Mouse (Mus musculus): Measurements from ENCODE around the gene Cyth1.

Cyth1 gene

GRCm38 (mm10) chr11:118254159-118254951 is 6.0 kb upstream of the Cyth1 start:
- no peak for DNase-seq (ENCODE audit: low spot score)

GRCm38 (mm10) chr11:118253447-118254158 is 5.2 kb upstream of the Cyth1 start:
- no peak for DNase-seq (ENCODE audit: low spot score)

GRCm38 (mm10) chr11:118249012-118249383 is 606 bp upstream of the Cyth1 start:
- no peak for DNase-seq (ENCODE audit: low spot score)

GRCm38 (mm10) chr11:118247359-118248095 is 865 bp downstream of the Cyth1 start:
- no peak for DNase-seq (ENCODE audit: low spot score)

- DNase-seq (ENCODE audit: low spot score): no peak
These were observed 1.7 kb downstream of the Cyth1 start for GRCm38 (mm10) chr11:118246724-118247123.

- DNase-seq (ENCODE audit: low spot score): no peak
These were observed 3.3 kb downstream of the Cyth1 start for GRCm38 (mm10) chr11:118245130-118245529.

- DNase-seq (ENCODE audit: low spot score): no peak
These were observed 4.6 kb downstream of the Cyth1 start for GRCm38 (mm10) chr11:118243627-118244261.

GRCm38 (mm10) chr11:118242506-118242905 is 5.9 kb downstream of the Cyth1 start:
- DNase-seq (ENCODE audit: low spot score): no peak

GRCm38 (mm10) chr11:118240388-118240787 is 8.0 kb downstream of the Cyth1 start:
- DNase-seq (ENCODE audit: low spot score): no peak

- DNase-seq (ENCODE audit: low spot score): no peak
These were observed 8.9 kb downstream of the Cyth1 start for GRCm38 (mm10) chr11:118239281-118240198.

GRCm38 (mm10) chr11:118236520-118237190 is 11.7 kb downstream of the Cyth1 start:
- no peak for DNase-seq (ENCODE audit: low spot score)

- no peak for DNase-seq (ENCODE audit: low spot score)
These were observed 13.5 kb downstream of the Cyth1 start for GRCm38 (mm10) chr11:118234929-118235328.

- no peak for DNase-seq (ENCODE audit: low spot score)
These were observed 13.9 kb downstream of the Cyth1 start for GRCm38 (mm10) chr11:118234500-118234899.

GRCm38 (mm10) chr11:118233924-118234323 is 14.5 kb downstream of the Cyth1 start:
- DNase-seq (ENCODE audit: low spot score): no peak

- DNase-seq (ENCODE audit: low spot score): no peak
These were observed 16.0 kb downstream of the Cyth1 start for GRCm38 (mm10) chr11:118232314-118232831.

GRCm38 (mm10) chr11:118229941-118230340 is 18.5 kb downstream of the Cyth1 start:
- DNase-seq (ENCODE audit: low spot score): no peak

GRCm38 (mm10) chr11:118227650-118228049 is 20.7 kb downstream of the Cyth1 start:
- DNase-seq (ENCODE audit: low spot score): no peak

GRCm38 (mm10) chr11:118226850-118227249 is 21.5 kb downstream of the Cyth1 start:
- no peak for DNase-seq (ENCODE audit: low spot score)

GRCm38 (mm10) chr11:118225862-118226261 is 22.5 kb downstream of the Cyth1 start:
- DNase-seq (ENCODE audit: low spot score): no peak

Data from left cerebral cortex, adult 11 months (tissue).